Mouse (Mus musculus): Measurements from ENCODE around the gene Celf3.
A peak's percentile ranks its signal among the peaks of the same experiment; 100 is the strongest.

Gene Celf3

DNA sequence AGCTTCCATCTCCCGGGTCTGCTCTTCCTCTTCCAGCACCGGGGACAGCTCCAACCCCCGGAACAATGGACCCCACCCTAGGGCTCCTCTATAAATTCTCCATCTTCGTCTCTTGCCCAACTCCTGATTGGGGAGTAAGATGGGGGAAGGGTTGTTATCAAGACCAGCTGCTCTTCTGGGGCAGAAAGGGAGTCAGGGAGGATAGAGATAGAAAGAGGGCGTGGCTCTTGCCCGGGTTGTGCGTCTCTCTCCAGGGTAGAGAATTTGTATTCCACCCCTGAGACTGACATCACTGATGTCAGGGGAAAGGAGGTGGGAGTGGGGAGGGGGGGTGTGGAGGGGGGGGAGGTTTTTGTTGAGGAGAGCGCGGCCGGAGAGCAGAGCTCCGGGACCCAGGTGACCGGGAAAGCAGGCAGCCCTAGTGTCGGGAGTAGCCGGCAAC lies at the start of gene Celf3:
Gene Celf3 (plus strand): TSS at position 315 of the 442 bp plus-strand sequence.
- DNase-seq (ENCODE audit: low spot score) = no peak

DNA sequence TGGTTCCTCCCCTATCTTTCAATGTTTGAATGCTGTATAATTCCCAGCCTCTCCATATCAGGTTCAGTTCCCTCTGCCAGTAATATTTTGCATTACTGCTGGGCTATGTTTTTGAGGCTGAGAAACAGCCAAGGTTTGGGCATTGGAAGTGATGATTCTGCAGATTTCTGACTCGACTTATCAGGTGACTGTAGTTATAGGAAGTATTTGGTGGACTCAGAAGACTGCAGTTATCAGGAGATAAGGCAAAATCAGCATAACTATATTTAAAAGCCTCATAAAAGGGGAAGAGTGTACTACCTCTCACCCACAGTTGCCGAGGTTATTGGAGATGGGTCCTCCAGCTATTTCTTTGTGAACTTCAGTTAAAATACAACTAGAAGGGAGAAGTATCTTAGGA lies 47.1 kb upstream of the Celf3 start:
- no peak for DNase-seq (ENCODE audit: low spot score)

DNA sequence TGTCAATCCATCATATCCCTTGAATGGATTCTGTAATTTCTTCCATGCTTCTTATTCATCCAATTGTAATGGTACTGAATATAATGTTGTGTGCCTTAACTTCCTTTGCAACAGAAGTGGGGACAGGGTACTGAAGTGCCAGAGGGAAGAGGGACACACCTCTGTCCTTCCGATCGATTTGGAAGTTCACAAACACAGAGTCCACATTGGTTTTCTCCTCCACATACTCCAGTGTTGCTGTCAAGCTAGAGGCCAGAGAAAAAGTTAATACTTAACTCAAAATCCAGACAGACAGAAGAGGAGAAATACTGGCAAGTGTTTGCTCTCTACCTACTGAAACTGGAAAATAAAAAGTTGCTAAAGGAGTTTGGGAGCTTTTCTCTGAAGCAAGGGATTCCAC lies 43.8 kb upstream of the Celf3 start:
- DNase-seq (ENCODE audit: low spot score) = no peak

DNA sequence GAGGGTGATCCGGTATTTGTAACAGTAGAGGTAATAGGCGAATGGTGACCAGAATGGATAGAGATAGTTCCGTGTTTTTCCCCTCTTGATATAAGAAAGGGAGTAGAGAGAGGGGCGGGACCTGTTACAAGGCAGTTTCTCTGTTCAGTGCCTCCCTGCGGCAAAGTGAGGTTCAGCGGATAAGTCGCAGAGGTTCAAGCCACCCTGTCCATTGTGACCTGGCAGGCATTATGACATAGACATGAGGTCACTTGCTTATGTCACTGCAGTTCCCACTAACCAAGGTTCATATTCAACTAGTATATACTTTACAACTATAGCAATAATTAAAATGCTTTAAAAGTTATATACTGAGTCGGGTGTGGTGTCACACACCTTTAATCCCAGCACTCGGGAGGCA lies 41.7 kb upstream of the Celf3 start:
- no peak for DNase-seq (ENCODE audit: low spot score)

DNA sequence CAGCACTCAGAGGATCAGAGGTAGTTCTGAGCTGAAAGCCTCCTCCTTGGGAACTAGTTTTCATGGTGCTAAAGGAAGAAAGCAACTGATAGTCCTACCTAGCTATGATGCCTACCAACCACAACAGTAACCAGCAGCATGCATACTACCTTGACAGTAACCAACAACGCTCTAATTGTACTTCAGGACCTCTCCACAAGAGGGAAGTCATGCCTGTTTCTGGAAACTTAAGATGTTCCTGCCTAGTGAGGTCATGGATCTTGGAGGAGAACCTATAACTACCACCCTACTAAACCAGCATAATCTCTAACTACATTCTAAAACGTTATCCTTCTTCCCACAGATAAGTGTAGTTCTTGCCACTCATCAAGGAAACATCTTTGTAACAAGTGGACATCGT lies 36.9 kb upstream of the Celf3 start:
- DNase-seq (ENCODE audit: low spot score) = no peak

DNA sequence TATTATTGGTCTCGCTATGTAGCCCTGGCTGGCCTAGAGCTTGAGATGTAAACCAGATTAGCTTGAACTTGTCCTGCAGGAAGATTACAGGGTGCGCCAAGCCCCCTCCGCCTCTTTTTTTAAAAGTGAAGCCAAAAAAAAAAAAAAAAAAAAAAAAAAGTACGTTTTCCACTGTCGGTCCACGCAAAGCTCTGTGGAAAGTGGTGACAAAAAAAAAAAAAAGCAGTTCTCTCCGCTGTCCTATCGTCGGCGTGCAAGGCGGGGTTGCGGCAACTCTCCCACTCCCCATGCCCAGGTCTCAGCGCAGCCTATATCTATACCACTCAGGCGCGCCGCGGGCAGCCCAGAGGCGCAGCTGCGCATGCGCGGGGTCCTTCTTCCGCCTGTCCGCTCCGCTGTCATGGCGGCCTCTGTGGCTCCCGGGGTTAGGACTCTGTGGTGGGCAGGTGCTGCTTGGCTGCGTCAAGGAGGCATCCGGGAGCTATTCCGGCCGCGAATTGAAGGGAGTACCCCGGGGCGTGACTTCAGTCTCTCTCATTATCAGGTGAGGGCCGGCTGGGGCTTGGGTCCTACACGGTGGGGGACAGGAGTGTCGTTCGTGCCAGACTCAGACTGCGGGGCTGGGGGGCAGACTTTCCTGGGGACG lies 35.0 kb upstream of the Celf3 start, which contains the start of gene Mrpl9:
Gene Mrpl9 (plus strand): TSS at position 368 of the 646 bp plus-strand sequence.
- peak; percentile 96 for DNase-seq (ENCODE audit: low spot score)

DNA sequence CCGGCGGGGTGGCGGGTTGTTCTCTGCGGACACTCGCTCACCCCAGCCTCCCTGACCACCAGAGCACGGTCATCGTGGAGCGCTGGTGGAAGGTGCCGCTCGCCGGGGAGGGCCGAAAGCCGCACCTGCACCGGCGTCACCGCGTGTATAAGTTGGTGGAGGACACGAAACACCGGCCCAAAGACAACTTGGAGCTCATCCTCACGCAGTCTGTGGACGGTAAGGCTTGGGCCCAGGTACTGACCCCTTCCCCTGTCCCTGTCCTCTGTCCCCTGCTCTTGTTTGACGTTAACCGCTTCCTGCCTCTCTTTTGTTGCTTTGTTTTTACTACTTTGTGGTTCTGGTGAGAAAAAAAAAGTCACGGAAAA lies 34.5 kb upstream of the Celf3 start, which contains the start of gene Oaz3:
Gene Oaz3 (minus strand): TSS at position 319 of the 368 bp plus-strand sequence.
- DNase-seq (ENCODE audit: low spot score) = no peak

DNA sequence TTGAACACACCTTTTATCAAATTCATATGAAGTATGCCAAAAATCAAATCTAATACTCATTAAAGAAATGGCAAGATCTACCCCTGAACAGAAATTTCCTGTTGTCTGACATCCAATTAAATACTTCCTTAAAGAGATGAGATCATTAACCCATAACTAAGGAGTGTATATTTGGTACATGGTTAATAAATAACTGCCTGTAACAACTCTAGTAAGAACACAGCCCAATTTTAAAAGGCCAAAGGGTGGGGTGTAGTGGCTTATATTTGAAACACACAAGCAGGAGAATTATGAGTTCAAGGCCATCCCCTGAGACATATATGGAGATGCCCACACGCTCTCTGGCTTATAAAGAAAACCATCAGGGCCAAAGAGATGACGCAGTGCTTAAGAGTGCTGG lies 28.7 kb upstream of the Celf3 start:
- DNase-seq (ENCODE audit: low spot score) = no peak

DNA sequence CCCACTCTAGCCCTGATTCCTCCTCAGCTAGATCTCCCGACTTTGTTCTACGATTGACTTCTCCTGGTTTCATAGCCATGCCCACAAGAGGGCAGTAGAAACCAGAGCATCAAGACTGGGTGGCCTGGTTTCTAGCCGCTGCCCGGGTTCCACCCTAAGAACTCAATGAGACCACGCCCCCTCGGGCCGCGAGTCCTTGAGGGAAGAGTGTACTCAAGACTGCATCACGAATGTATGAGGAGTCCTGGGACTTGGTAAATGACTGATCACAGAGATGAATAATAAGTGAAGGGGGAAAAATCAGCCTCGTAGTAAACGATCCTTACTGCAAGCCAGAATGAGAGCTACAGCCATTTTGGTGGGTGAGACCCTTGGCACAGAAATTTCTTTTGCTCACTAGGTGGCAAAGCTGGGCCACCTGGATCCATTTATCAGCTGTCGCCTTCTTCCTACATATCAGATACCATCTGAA lies 21.5 kb upstream of the Celf3 start:
- DNase-seq (ENCODE audit: low spot score) = peak; percentile 75

DNA sequence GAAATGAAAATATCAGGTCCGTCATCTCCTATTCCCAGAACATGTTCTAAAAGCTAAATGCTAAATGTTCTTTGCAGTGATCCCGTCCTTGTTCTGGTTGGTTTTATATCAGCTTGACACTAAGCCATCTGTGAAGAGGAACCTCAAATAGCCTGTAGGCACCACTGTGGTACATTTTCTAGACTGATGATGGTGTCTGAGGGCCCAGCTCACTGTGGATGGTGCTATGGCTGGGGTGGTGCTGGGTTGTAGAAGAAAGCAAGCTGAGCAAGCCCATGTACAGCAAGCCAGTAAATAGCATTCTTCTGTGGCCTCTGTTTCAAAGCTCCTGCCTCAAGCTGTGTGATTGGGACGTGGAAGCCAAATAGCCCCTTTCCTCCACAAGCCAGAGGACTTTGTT lies 21.0 kb upstream of the Celf3 start:
- DNase-seq (ENCODE audit: low spot score) = no peak

DNA sequence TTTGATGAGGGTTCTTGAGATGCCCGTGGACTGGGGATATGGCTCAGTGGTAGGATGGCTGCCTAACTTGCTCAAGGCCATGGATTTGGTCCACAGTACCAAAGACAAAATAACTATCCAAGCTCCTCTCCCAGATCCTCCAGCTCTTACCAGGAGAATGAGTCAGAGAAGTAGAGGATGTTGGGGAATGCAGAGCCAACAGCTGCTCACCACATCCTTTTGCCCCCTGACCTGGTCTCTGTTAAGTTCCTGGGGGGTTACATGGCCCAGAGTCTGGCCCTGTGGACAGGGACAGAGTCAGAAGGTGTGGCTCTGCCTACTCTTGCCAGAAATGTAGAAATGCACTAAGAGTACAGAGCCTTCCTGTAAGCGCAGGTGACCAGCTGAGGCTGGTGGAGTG lies 18.3 kb upstream of the Celf3 start:
- DNase-seq (ENCODE audit: low spot score) = no peak

DNA sequence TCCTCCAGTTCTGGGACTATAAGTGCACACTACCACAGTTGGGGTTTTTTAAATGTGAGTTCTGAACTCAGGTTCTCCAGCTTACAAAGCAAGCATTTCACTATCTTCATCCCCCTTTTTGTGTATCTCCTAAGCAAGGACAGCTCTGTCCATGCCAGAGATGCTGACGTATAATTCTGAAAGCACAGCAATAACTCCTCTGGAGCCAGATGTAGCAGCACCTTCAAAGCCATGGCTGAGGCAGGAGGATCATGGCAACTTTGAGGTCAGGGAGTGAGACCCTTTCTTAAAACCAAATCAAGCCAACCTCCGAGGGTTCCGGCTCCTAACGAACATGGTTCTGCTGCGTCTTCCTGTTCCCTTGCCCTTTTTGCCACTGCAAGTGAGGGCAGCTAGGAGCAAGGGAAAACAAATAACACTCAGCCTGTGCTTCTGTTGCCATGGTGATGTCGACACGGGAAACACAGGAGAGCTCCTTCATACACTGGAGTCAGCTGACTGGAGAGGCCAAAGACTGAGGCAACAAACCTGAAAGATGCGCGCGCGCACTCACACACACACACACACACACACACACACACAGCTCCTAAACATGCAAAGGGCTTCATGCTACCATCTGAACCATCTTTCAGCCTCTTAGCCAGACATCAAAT lies 14.0 kb upstream of the Celf3 start:
- DNase-seq (ENCODE audit: low spot score) = no peak

DNA sequence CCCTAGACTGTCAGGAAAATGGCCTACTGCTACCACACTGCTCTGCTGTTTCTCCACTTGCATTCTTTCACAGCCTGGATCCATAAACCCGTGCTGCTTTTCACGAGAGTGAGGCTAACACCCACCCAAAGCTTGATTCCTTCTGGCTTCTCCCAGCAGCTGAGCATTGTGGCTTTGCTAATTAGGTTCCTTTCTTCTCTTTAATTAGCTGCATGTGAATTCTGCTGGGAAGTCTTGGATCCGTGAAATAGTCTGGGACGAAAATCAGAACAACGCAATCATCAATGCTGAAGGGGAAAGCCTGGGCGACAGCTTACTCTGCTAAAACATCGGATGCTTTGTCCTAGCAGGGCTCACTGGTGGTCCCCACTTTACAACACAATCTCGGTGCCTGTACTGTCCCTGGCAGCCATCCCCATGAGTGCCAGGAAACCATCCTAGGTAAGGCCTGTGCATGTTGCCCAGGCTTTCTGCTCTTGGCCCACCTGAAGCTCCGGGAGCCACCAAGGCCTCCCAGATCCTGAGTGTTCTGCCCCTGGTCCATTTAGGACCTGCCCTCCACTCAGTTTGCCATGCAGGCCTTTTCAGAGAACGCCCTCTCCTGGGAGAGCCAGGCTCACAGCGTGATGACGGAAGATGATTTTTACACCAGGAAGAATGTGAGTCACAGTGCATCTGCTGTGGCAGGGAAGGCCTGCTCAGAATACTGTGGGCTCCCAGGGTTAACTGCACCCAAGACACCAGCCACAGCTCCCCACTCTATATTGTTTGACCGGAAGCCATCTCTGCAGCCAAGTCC lies 12.3 kb upstream of the Celf3 start:
- DNase-seq (ENCODE audit: low spot score) = no peak

DNA sequence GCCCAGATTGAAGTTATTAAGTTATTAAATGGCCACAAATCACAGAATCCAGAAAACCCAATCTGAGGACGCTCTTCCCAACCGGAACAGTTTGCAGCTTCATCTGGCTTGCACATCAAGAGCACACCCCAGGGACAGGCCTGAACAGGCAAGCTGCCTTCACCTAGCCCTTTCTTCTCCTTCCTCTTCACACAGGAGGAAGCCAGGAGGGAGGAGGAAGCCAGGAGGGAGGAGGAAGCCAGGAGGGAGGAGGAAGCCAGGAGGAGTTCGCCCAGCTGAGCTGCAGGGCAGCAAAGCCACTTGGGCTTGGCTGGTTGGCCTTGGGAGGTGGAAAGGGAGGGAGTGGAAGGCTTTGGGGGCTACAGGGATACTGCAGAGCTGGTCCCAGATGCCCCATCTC lies 9.2 kb upstream of the Celf3 start:
- no peak for DNase-seq (ENCODE audit: low spot score)

DNA sequence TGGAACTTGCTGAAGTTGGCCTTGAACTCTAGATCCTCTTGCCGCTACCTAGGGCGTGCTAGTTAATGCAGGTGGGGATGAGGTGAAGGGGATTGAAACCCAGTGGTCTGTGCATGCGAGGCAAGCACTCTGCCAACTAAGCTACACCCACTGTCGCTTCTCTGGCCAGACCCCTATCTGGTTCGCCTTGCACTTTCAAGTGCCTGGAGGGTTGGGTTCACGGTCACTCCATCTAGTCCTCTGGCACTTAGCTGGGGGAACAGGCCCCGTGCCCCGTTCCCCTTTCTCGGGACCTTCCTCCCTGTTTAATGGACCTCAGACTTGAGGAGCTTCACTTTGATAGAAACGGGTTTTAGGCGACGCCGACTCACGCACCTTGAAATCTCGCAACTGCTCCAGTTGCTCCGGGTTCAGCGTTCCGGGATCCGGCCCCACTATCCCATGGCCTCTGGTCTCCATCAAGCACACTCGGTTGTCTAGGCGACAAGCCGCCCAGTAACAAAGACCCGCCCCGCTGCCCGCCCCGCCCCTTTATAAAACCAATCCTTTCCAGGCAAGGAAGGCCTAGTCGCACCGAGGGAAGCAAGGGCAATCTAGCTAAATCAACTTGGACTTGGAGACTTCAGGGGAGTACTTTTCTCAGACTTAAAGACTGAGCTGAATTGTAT lies 5.5 kb upstream of the Celf3 start:
- DNase-seq (ENCODE audit: low spot score) = peak; percentile 36

DNA sequence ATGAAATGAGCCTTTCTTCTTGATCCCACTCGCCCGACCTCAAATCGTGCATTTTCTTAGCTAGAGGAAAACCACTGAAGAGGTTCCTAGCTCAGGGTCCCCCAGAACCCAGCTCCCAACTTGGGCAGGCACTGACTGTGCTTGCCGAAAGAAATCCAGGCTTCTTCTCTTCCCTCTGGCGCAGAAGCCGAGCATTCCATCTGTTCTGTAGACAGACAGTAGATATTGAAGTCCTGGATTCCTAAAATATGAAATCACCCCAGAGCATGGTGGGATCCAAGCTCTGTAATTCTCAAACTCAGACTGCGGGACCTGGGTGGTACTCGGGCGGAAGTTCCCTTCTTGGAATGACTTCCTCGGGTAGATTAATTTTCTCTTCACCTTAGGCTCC lies 5.0 kb upstream of the Celf3 start:
- no peak for DNase-seq (ENCODE audit: low spot score)

DNA sequence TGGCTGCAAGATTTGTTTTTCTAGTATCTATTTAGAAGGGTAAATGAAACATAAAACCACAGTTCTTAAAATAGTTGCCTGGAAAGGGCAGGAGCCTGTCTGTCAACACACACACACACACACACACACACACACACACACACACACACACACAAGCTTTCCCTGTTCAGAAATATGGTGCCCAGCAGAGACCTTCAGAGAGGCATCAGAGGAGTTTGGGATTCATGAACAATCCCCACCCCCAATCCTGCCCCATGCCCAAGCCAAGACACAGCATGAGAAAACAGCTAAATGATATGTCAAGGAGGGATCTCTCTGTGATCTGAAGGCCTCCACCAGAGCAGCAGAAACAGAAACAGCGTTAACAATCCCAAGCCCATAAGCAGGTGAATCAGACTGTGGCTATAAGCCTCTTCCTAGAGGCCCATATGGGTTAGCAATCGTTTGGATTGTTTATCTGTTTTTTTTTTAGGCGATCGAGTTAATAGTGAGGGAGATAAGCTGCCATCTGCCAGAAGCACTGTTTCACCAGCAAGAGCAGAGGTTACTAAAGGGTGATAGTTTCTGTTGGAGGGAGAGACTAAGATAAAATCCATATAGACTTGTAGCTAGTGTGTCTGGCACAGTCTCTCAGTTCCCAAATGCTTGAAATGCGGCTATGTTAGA lies 4.4 kb upstream of the Celf3 start:
- DNase-seq (ENCODE audit: low spot score) = no peak

DNA sequence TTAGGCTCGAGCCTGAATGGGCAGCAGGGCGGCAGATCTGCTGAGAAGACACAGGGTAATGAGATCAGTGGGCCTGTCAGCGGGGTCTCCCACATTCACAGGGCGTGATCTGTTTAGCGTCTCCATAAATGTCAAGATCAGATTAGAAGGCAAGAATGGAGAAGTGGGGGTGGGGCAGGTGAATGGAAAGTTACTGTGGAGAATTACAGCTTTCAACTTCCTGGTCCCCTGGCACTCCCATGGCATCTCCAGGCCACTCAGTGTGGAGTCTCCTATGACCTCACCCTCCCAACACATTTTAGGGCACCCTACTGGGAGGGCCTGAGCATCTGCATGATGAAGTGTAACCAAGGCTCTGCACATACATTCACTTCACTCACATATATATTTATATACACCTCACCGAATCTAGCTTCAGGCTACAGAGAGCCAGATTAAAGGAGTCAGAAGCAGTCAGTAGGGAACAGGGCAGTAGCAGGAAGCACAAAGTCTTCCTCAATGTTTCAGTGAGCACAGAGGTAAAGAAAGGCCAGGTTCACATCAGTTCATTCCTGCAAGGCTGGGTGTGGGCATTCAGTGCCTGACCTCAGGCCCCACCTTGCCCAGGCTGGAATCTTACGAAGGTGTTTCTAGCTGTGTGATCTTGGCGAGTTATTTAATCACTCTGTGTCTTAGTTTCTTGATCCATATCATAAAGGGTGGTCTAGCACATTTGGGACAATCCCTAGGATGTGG lies 1.6 kb upstream of the Celf3 start:
- DNase-seq (ENCODE audit: low spot score) = no peak

DNA sequence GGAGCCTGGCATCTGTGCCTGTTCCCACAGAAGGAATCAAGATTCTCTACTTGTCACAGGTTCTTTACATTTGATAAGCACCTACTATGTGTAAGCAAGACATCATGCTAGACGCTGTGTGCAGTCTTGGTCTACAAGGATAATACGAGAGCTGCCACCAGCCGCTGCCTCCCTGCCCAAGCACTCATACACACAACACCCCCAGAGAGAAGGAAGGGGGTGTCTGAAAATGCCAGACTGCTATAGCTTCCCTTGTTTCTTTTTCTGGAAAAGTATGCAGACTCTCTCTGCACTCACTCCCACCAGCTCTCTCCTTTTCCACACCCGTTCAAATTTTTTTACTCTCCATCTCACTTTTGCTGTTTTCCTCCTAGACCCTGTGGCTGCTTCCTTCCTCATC lies 651 bp upstream of the Celf3 start:
- no peak for DNase-seq (ENCODE audit: low spot score)

DNA sequence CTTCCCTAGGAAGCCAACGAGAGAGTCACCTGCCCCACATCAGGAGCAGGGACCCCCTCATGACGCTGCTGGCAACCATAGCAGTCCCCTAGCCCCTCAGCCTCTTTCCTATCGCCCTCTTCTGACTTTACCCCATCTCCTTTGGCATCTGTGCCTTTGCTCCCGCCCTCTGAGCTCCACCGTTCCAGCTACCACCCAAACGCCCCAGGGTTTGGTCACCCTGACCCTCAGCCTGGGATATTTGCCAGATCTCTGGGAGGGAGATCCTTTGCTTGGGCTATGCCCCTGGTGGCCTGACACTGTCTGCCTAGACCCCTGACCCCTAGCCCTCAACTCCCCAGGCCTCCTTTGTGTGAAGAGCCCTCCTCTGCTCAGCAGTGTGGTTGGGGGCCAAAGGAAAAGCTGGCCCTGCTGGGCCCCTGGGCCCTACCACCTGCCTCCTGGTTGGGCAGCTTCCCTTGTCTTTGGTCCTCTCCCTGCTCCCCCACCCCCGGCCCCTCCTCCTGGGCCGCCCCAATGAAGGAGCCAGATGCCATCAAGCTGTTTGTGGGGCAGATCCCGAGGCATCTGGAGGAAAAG lies 585 bp downstream of the Celf3 start:
- no peak for DNase-seq (ENCODE audit: low spot score)

DNA sequence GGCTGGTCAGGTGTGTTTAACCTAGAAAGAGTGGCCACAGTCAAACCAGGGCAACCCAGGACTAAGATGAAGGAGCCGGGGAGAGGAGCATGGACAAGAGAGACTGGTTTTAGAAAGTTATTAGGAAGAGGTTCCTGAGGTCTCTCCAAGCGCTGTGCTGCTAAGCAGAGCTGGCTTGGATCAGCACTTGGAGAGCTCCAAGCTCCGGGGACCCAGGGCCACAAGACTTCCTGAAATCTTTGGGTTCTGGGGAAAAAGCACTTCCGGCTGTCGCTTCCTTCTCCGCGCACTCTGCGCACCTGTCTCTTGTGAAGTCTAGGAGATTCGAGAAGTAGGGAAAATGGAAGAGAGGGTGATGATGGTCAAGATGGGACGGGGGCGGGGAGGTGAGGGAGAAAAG lies 1.5 kb downstream of the Celf3 start:
- DNase-seq (ENCODE audit: low spot score) = peak; percentile 39

Data from ovary, postnatal 36 days (tissue).